Comparison of ENCODE assay signal across 8 mouse cellular contexts in genomic region chr7:115568821-115569240, GRCm38 (mm10).
A peak's percentile ranks its signal among the peaks of the same experiment; 100 is the strongest.
DNase-seq lines count a peak whose midpoint lies in the region; ATAC-seq lines count a peak whose summit lies in the region.

No protein-coding gene starts in this region.

- peak; percentile 34 for ATAC-seq in frontal cortex, adult (ENCODE audit: low TSS enrichment)
- no peak for ATAC-seq in heart, embryonic 14.5 days (ENCODE audit: insufficient number of reproducible peaks, insufficient read depth, low FRiP score, low read depth)
- peak; percentile 79 for ATAC-seq in midbrain, embryonic 13.5 days

- H3K4me2 ChIP-seq in heart, embryonic 14.5 days (ENCODE audit: low read length) = peak overlapping the region; percentile 47
- H3K4me2 ChIP-seq in midbrain, embryonic 13.5 days (replicated peaks) = peak overlapping the region; percentile 50

- H3K27ac ChIP-seq in heart, embryonic 14.5 days (replicated peaks in 1 of 2; ENCODE audit: control insufficient read depth in 1 of 2, insufficient read depth in 1 of 2, low read depth in 2 of 2, low read length in 2 of 2) = 0 out of 4 replicates have a peak overlapping the region, but pooled peaks of 1 of the 2 experiments have one; percentile 6
- peak overlapping the region; percentile 56 for H3K27ac ChIP-seq in midbrain, embryonic 13.5 days

- no peaks in the 10 kb centered on the region for H3K36me3 ChIP-seq in heart, embryonic 14.5 days (ENCODE audit: control insufficient read depth, insufficient read depth, low read length)
- no peaks in the 10 kb centered on the region for H3K36me3 ChIP-seq in midbrain, embryonic 13.5 days

- no peaks in the 10 kb centered on the region for H3K9me3 ChIP-seq in heart, embryonic 14.5 days (ENCODE audit: control insufficient read depth, low read length)
- H3K9me3 ChIP-seq in midbrain, embryonic 13.5 days = no peaks in the 10 kb centered on the region

- H3K4me3 ChIP-seq in heart, embryonic 14.5 days (ENCODE audit: control insufficient read depth in 1 of 2, insufficient read depth in 1 of 2, low read depth in 1 of 2, low read length in 2 of 2) = no peak overlapping the region
- peak overlapping the region; percentile 22 for H3K4me3 ChIP-seq in midbrain, embryonic 13.5 days (replicated peaks)

- peaks cover 11 to 12% of the 10 kb centered on the region in 2 experiments for H3K4me1 ChIP-seq in heart, embryonic 14.5 days (ENCODE audit: control insufficient read depth in 2 of 2, insufficient read depth in 2 of 2, low read length in 2 of 2)
- peaks cover 33% of the 10 kb centered on the region for H3K4me1 ChIP-seq in midbrain, embryonic 13.5 days (replicated peaks)

- DNase-seq in frontal cortex, postnatal 14 days (ENCODE audit: low spot score in 2 of 2) = no peak
- peak; percentile 71 for DNase-seq in embryo, embryonic 9.5 days (ENCODE audit: extremely low spot score)
- no peak for DNase-seq in thymus, postnatal 4 days
- no peak for DNase-seq in liver
- no peak for DNase-seq in right cerebral cortex, postnatal 36 days (ENCODE audit: low spot score in 2 of 2)

- H3K9ac ChIP-seq in heart, embryonic 14.5 days (ENCODE audit: low read length) = no peak overlapping the region; the same call in 1 of the 2 replicates
- H3K9ac ChIP-seq in midbrain, embryonic 13.5 days (replicated peaks) = peak overlapping the region; percentile 10; the same call in 1 of the 2 replicates

- no peaks in the 10 kb centered on the region for H3K27me3 ChIP-seq in heart, embryonic 14.5 days (ENCODE audit: control insufficient read depth, insufficient read depth, low read length)
- H3K27me3 ChIP-seq in midbrain, embryonic 13.5 days = 0 out of 2 replicates have a peak, but pooled peaks cover 8% of the 10 kb centered on the region

- 31% methylated on average over 9 of the region's 9 CpGs for WGBS in heart, embryonic 14.5 days
- 6% methylated on average over 9 of the region's 9 CpGs for WGBS in midbrain, embryonic 13.5 days
